In genomic region chr12:111769306-111769705, GRCm38 (mm10) we compare ENCODE assay signal across 7 mouse cellular contexts. TPM values are rescaled to one million over a fixed set of nuclear protein-coding genes. Genes with fewer than 3 reads are reported as not detected.
DNase-seq lines count a peak whose midpoint lies in the region; ATAC-seq lines count a peak whose summit lies in the region.

No protein-coding gene starts in this region.

- 22% methylated on average over 10 of the region's 10 CpGs for WGBS in heart, embryonic 13.5 days
- WGBS in midbrain, embryonic 15.5 days, result 31% methylated on average over 10 of the region's 10 CpGs

- H3K4me2 ChIP-seq in heart, embryonic 13.5 days, result peak overlapping the region; percentile 30
- no peak overlapping the region for H3K4me2 ChIP-seq in midbrain, embryonic 15.5 days

- no peak overlapping the region for H3K4me3 ChIP-seq in heart, embryonic 13.5 days
- H3K4me3 ChIP-seq in midbrain, embryonic 15.5 days, result no peak overlapping the region

- H3K36me3 ChIP-seq in heart, embryonic 13.5 days, result peaks cover 34% of the 10 kb centered on the region
- H3K36me3 ChIP-seq in midbrain, embryonic 15.5 days (replicated peaks), result peaks cover 19% of the 10 kb centered on the region

- peak; percentile 88 for DNase-seq in 416B (ENCODE audit: low read depth)
- peak; percentile 41 for DNase-seq in CD4-positive, CD25-positive, alpha-beta regulatory T cell, adult 2 months (ENCODE audit: low read depth, low spot score)
- DNase-seq in cerebellum, adult 9-11 months, result peak; percentile 51
- peak; percentile 81 for DNase-seq in kidney, postnatal 14 days
- DNase-seq in embryo, embryonic 10 days (ENCODE audit: low spot score), result no peak

- H3K9ac ChIP-seq in heart, embryonic 13.5 days, result no peak overlapping the region
- no peak overlapping the region for H3K9ac ChIP-seq in midbrain, embryonic 15.5 days

- H3K27me3 ChIP-seq in heart, embryonic 13.5 days (replicated peaks), result no peaks in the 10 kb centered on the region
- H3K27me3 ChIP-seq in midbrain, embryonic 15.5 days (replicated peaks), result no peaks in the 10 kb centered on the region

- peak overlapping the region; percentile 78 for H3K27ac ChIP-seq in heart, embryonic 13.5 days (replicated peaks)
- peak overlapping the region; percentile 34 for H3K27ac ChIP-seq in midbrain, embryonic 15.5 days

- no peaks in the 10 kb centered on the region for H3K9me3 ChIP-seq in heart, embryonic 13.5 days
- H3K9me3 ChIP-seq in midbrain, embryonic 15.5 days, result no peaks in the 10 kb centered on the region

- H3K4me1 ChIP-seq in heart, embryonic 13.5 days, result peaks cover 51% of the 10 kb centered on the region
- H3K4me1 ChIP-seq in midbrain, embryonic 15.5 days, result peaks cover 32% of the 10 kb centered on the region

- ATAC-seq in heart, embryonic 13.5 days (ENCODE audit: extremely low read depth, insufficient number of reproducible peaks, low FRiP score, low TSS enrichment), result no peak
- ATAC-seq in midbrain, embryonic 15.5 days (replicated peaks), result no peak

RNA-seq across cellular contexts. Expression of gene Klc1, which starts 10.7 kb away (rescaled TPM):
- 95.2 and 103 TPM in 2 replicates for polyA plus RNA-seq in heart, embryonic 13.5 days (2015; fragmentation: Nextera tagmentation; extraction: Ambion mirVana)
- polyA plus RNA-seq in midbrain, embryonic 15.5 days (2015; fragmentation: Nextera tagmentation; extraction: Ambion mirVana), result 661 and 666 TPM in 2 replicates

RNA-seq across cellular contexts. Expression of gene Xrcc3, which starts 44.4 kb away (rescaled TPM):
- polyA plus RNA-seq in heart, embryonic 13.5 days (2015; fragmentation: Nextera tagmentation; extraction: Ambion mirVana), result 6.0 and 7.0 TPM in 2 replicates
- 2.9 and 3.1 TPM in 2 replicates for polyA plus RNA-seq in midbrain, embryonic 15.5 days (2015; fragmentation: Nextera tagmentation; extraction: Ambion mirVana)

RNA-seq across cellular contexts. Expression of gene Zfyve21, which starts 44.7 kb away (rescaled TPM):
- polyA plus RNA-seq in heart, embryonic 13.5 days (2015; fragmentation: Nextera tagmentation; extraction: Ambion mirVana), result 74.6 and 85.2 TPM in 2 replicates
- polyA plus RNA-seq in midbrain, embryonic 15.5 days (2015; fragmentation: Nextera tagmentation; extraction: Ambion mirVana), result 32.3 and 39.5 TPM in 2 replicates

RNA-seq across cellular contexts. Expression of gene Apopt1, which starts 56.2 kb away (rescaled TPM):
- polyA plus RNA-seq in heart, embryonic 13.5 days (2015; fragmentation: Nextera tagmentation; extraction: Ambion mirVana), result 41.0 and 45.5 TPM in 2 replicates
- 51.9 and 55.3 TPM in 2 replicates for polyA plus RNA-seq in midbrain, embryonic 15.5 days (2015; fragmentation: Nextera tagmentation; extraction: Ambion mirVana)

RNA-seq across cellular contexts. Expression of gene Bag5, which starts 56.2 kb away (rescaled TPM):
- 35.4 and 41.6 TPM in 2 replicates for polyA plus RNA-seq in heart, embryonic 13.5 days (2015; fragmentation: Nextera tagmentation; extraction: Ambion mirVana)
- 71.7 and 73.1 TPM in 2 replicates for polyA plus RNA-seq in midbrain, embryonic 15.5 days (2015; fragmentation: Nextera tagmentation; extraction: Ambion mirVana)
